Mouse (Mus musculus) olfactory bulb, adult 2 months (tissue): Measurements from ENCODE around the gene Slc38a8.

Experiments used
- CTCF ChIP-seq: fragments of 200-500 bp; IDR thresholded peaks from 2 replicates; pipeline ENCODE4 v1.5.1; 2012; ENCODE audit warnings: low read depth, mild to moderate bottlenecking, low read length, moderate library complexity; ENCODE audit not compliant: insufficient read depth
- POLR2A ChIP-seq: fragments of 200-500 bp; IDR thresholded peaks from 2 replicates; pipeline ENCODE4 v1.6.1; 2012; ENCODE audit warnings: mild to moderate bottlenecking, low read depth, low read length, moderate library complexity; ENCODE audit not compliant: insufficient read depth

DNA sequence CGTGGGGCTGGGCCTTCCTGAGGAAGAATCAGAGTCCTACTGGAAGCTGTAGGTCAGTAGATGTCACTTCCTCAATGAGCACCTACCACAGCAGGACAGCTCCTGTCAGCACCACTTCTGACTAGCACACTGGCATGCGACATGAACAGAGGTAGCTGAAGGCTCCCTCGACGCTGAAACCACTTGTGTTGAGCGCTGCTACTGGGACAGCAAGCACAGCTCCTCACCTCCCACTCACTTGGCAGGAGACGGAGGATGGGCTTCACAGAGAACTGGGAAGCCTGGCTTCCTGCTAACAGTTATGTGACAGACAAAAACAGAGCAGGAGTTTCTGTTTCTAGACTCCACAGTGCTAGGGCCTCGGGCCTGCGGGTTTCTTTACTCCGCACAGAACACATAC lies 30.5 kb upstream of the Slc38a8 start:
- no peak for TF ChIP-seq CTCF
- TF ChIP-seq POLR2A: no peak
